ENCODE assay signal across 10 mouse cellular contexts in genomic region chr19:57366007-57366406, GRCm38 (mm10). TPM values are rescaled to one million over a fixed set of nuclear protein-coding genes. Genes with fewer than 3 reads are reported as not detected.
A peak's percentile ranks its signal among the peaks of the same experiment; 100 is the strongest.
DNase-seq lines count a peak whose midpoint lies in the region; ATAC-seq lines count a peak whose summit lies in the region.
"Had no signal": no experiment of that assay in that cellular context is flagged by ENCODE, and none has a peak within 500 bp of the region (broad histone marks: within the 10 kb centered on the region; RNA-seq: fewer than 3 reads in every experiment).

No protein-coding gene starts in this region.

- peak overlapping the region; percentile 52 for H3K27ac ChIP-seq in heart, embryonic 11.5 days (ENCODE audit: low read depth, low read length)
- no peak overlapping the region for H3K27ac ChIP-seq in lung, embryonic 16.5 days (ENCODE audit: low read length)
- H3K27ac ChIP-seq in heart, embryonic 15.5 days: peak overlapping the region; percentile 81
- H3K27ac ChIP-seq in neural tube, embryonic 15.5 days (replicated peaks): 0 out of 2 replicates have a peak overlapping the region, but pooled peaks have one; percentile 23

- peaks cover 8% of the 10 kb centered on the region for H3K36me3 ChIP-seq in heart, embryonic 11.5 days (ENCODE audit: control insufficient read depth, insufficient read depth, low read length)
- H3K36me3 ChIP-seq in lung, embryonic 16.5 days (ENCODE audit: control insufficient read depth, insufficient read depth, low read length): peaks cover 9% of the 10 kb centered on the region
- peaks cover 23% of the 10 kb centered on the region for H3K36me3 ChIP-seq in heart, embryonic 15.5 days
- peaks cover 17% of the 10 kb centered on the region for H3K36me3 ChIP-seq in neural tube, embryonic 15.5 days

- no peaks in the 10 kb centered on the region for H3K27me3 ChIP-seq in heart, embryonic 11.5 days (ENCODE audit: control insufficient read depth, insufficient read depth, low read length)
- H3K27me3 ChIP-seq in lung, embryonic 16.5 days (ENCODE audit: control insufficient read depth, insufficient read depth, low read depth, low read length): no peaks in the 10 kb centered on the region
- no peaks in the 10 kb centered on the region for H3K27me3 ChIP-seq in heart, embryonic 15.5 days
- no peaks in the 10 kb centered on the region for H3K27me3 ChIP-seq in neural tube, embryonic 15.5 days (replicated peaks)

- H3K9me3 ChIP-seq in heart, embryonic 11.5 days (replicated peaks; ENCODE audit: control insufficient read depth, low read length): no peaks in the 10 kb centered on the region
- no peaks in the 10 kb centered on the region for H3K9me3 ChIP-seq in lung, embryonic 16.5 days (ENCODE audit: control insufficient read depth, low read length)
- no peaks in the 10 kb centered on the region for H3K9me3 ChIP-seq in heart, embryonic 15.5 days (replicated peaks)
- H3K9me3 ChIP-seq in neural tube, embryonic 15.5 days (replicated peaks): no peaks in the 10 kb centered on the region
- H3K9me3 ChIP-seq: G1E had no signal

- peaks cover 54% of the 10 kb centered on the region for H3K4me1 ChIP-seq in heart, embryonic 11.5 days (ENCODE audit: control insufficient read depth, insufficient read depth, low read length)
- peaks cover 48% of the 10 kb centered on the region for H3K4me1 ChIP-seq in lung, embryonic 16.5 days (replicated peaks; ENCODE audit: control insufficient read depth, insufficient read depth, low read length)
- H3K4me1 ChIP-seq in heart, embryonic 15.5 days (replicated peaks): peaks cover 66% of the 10 kb centered on the region
- peaks cover 52% of the 10 kb centered on the region for H3K4me1 ChIP-seq in neural tube, embryonic 15.5 days

- intact Hi-C loops in heart, postnatal 14 days (cut with DNase I): no loop called here

- H3K4me3 ChIP-seq in heart, embryonic 11.5 days (ENCODE audit: low read depth, low read length): no peak overlapping the region
- no peak overlapping the region for H3K4me3 ChIP-seq in lung, embryonic 16.5 days (ENCODE audit: low read length)
- H3K4me3 ChIP-seq in heart, embryonic 15.5 days: no peak overlapping the region
- H3K4me3 ChIP-seq in neural tube, embryonic 15.5 days (replicated peaks): no peak overlapping the region

- no peak overlapping the region for H3K9ac ChIP-seq in heart, embryonic 11.5 days (ENCODE audit: low read depth, low read length)
- peak overlapping the region; percentile 30; the same call in 1 of the 2 replicates for H3K9ac ChIP-seq in lung, embryonic 16.5 days (ENCODE audit: low read length)
- no peak overlapping the region for H3K9ac ChIP-seq in heart, embryonic 15.5 days
- H3K9ac ChIP-seq in neural tube, embryonic 15.5 days (replicated peaks): no peak overlapping the region

- WGBS in heart, embryonic 11.5 days (ENCODE audit: insufficient replicate concordance): 51% methylated on average over 8 of the region's 8 CpGs
- 40% methylated on average over 8 of the region's 8 CpGs for WGBS in lung, embryonic 16.5 days
- 46% methylated on average over 8 of the region's 8 CpGs for WGBS in heart, embryonic 15.5 days
- 59% methylated on average over 8 of the region's 8 CpGs for WGBS in neural tube, embryonic 15.5 days

- ATAC-seq in heart, embryonic 11.5 days (replicated peaks; ENCODE audit: insufficient number of reproducible peaks, low FRiP score, low TSS enrichment): no peak
- ATAC-seq in lung, embryonic 16.5 days (ENCODE audit: low read depth): no peak
- no peak for ATAC-seq in heart, embryonic 15.5 days (replicated peaks; ENCODE audit: insufficient number of reproducible peaks, insufficient read depth, low FRiP score, low read depth)
- ATAC-seq in neural tube, embryonic 15.5 days (ENCODE audit: low FRiP score): no peak

- no peak overlapping the region for H3K4me2 ChIP-seq in heart, embryonic 11.5 days
- peak overlapping the region; percentile 12; the same call in 1 of the 2 replicates for H3K4me2 ChIP-seq in lung, embryonic 16.5 days (ENCODE audit: low read depth, low read length)
- H3K4me2 ChIP-seq in heart, embryonic 15.5 days: peak overlapping the region; percentile 30; the same call in 1 of the 2 replicates
- no peak overlapping the region for H3K4me2 ChIP-seq in neural tube, embryonic 15.5 days

- no peak for DNase-seq in heart, postnatal 14 days
- no peak for DNase-seq in lung, postnatal 4 days
- no peak for DNase-seq in ovary, postnatal 10 days (ENCODE audit: low spot score)
- DNase-seq in Muller cell, postnatal 12 days (ENCODE audit: inconsistent ontology term): no peak
- DNase-seq: adrenal gland, postnatal 36 days had no signal

RNA-seq across cellular contexts. Expression of gene Fam160b1, which starts 5.5 kb away (rescaled TPM):
- polyA plus RNA-seq in heart, embryonic 11.5 days (2014; fragmentation: Nextera tagmentation; extraction: Ambion mirVana): 11.4 and 11.8 TPM in 2 replicates
- 10 to 100 TPM; 14.8 to 14.9 TPM for total RNA-seq in heart, postnatal 14 days (2021)
- polyA plus RNA-seq in lung, embryonic 16.5 days (2015; fragmentation: Nextera tagmentation; extraction: Ambion mirVana): 15.0 and 15.5 TPM in 2 replicates
- polyA plus RNA-seq in heart, embryonic 15.5 days (2015; fragmentation: Nextera tagmentation; extraction: Ambion mirVana): 9.4 and 11.1 TPM in 2 replicates
- 12.6 and 12.9 TPM in 2 replicates for polyA plus RNA-seq in neural tube, embryonic 15.5 days (2015; fragmentation: Nextera tagmentation; extraction: Ambion mirVana)

RNA-seq across cellular contexts. Expression of gene Ablim1, which starts 51.3 kb away (rescaled TPM):
- 45.8 and 52.1 TPM in 2 replicates for polyA plus RNA-seq in heart, embryonic 11.5 days (2014; fragmentation: Nextera tagmentation; extraction: Ambion mirVana)
- 100 to 1,000 TPM; 489 to 510 TPM for total RNA-seq in heart, postnatal 14 days (2021)
- polyA plus RNA-seq in lung, embryonic 16.5 days (2015; fragmentation: Nextera tagmentation; extraction: Ambion mirVana): 53.3 and 54.5 TPM in 2 replicates
- 56.2 and 63.8 TPM in 2 replicates for polyA plus RNA-seq in heart, embryonic 15.5 days (2015; fragmentation: Nextera tagmentation; extraction: Ambion mirVana)
- 58.6 and 58.7 TPM in 2 replicates for polyA plus RNA-seq in neural tube, embryonic 15.5 days (2015; fragmentation: Nextera tagmentation; extraction: Ambion mirVana)

Comparison
In these comparisons a context has a peak if more than half of its experiments do, and no peak if none do; other contexts are left out.
1. H3K4me2 ChIP-seq: peak in lung, embryonic 16.5 days (single experiment) and heart, embryonic 15.5 days (single experiment); none in heart, embryonic 11.5 days (single experiment) and neural tube, embryonic 15.5 days (single experiment).